Mouse (Mus musculus): Measurements from ENCODE around the gene Cdh1.

DNA sequence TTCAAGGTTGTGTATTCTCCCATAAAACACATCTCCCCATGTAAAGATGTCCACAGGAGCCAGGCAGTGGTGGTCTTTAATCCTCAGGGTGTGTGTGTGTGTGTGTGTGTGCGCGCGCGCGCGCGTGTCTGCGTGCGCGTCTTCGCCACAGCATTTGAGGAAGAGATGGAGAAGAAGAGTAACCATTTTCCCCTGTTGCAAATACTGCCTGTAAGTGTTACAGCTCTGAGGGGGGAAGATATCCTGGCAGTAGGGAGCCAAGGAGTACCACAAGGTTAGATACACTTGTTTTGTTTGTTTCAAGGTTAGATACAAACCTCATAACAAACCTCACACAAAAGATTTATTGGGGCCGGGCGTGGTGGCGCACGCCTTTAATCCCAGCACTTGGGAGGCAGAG lies 71.2 kb downstream of the Cdh1 start:
- TF ChIP-seq CHD2 (IDR thresholded peaks at IDR 0.05; ENCODE audit: low read depth, low read length) = no peak
- TF ChIP-seq MAFK (IDR thresholded peaks at IDR 0.05; ENCODE audit: insufficient read depth, low read depth, low read length) = no peak
- TF ChIP-seq ZNF384 (IDR thresholded peaks at IDR 0.05; ENCODE audit: low read depth, low read length) = no peak
